Mouse (Mus musculus) heart, postnatal 0 days (tissue): ENCODE measurements at regions not wholly inside any gene's neighbourhood (a gene's known extent, or its start where the extent isn't known, plus 50 kb on each side); places are given as distances from the start of the nearest gene placed in this dataset.
A peak's percentile ranks its signal among the peaks of the same experiment; 100 is the strongest.

Experiments used
- ATAC-seq: fragments of 200-750 bp; cut with Nextera tagmentation; 2 replicates; pipeline ENCODE4 v1.8.0; 2017; ENCODE audit warnings: low read depth, moderate number of reproducible peaks, moderate library complexity; ENCODE audit not compliant: insufficient read depth
- DNase-seq: peaks from one replicate; pipeline ENCODE4 v3.0.0-alpha.2; 2016; ENCODE audit warnings: low spot score
- H3K27ac ChIP-seq: fragments of 300-500 bp; sonication (generic); 2 replicates; pipeline ENCODE4 v1.5.1; 2014; ENCODE audit warnings: low read depth, mild to moderate bottlenecking
- H3K27me3 ChIP-seq: fragments of 300-500 bp; sonication (generic); 2 replicates; pipeline ENCODE4 v1.6.1; 2014; ENCODE audit warnings: low read length, mixed read lengths; ENCODE audit not compliant: control insufficient read depth, insufficient read depth
- H3K36me3 ChIP-seq: fragments of 300-500 bp; sonication (generic); replicated peaks from 2 replicates; pipeline ENCODE4 v1.6.1; 2014; ENCODE audit warnings: low read length, mixed read lengths; ENCODE audit not compliant: control insufficient read depth, insufficient read depth
- H3K4me1 ChIP-seq: fragments of 300-500 bp; sonication (generic); 2 replicates; pipeline ENCODE4 v1.6.1; 2014; ENCODE audit warnings: antibody characterized with exemption; ENCODE audit not compliant: control insufficient read depth, insufficient read depth
- H3K4me2 ChIP-seq: fragments of 300-500 bp; sonication (generic); 2 replicates; pipeline ENCODE4 v1.6.1; 2014; ENCODE audit warnings: low read depth, mild to moderate bottlenecking, low read length, moderate library complexity
- H3K4me3 ChIP-seq: fragments of 300-500 bp; sonication (generic); 2 replicates; pipeline ENCODE4 v1.5.1; 2014; ENCODE audit warnings: low read depth, low read length
- H3K9ac ChIP-seq: fragments of 300-500 bp; sonication (generic); replicated peaks from 2 replicates; pipeline ENCODE4 v1.6.1; 2014; ENCODE audit warnings: low read depth, low read length, mixed read lengths
- H3K9me3 ChIP-seq: fragments of 300-500 bp; sonication (generic); replicated peaks from 2 replicates; pipeline ENCODE4 v1.6.1; 2016; ENCODE audit warnings: low read length; ENCODE audit not compliant: control insufficient read depth
- CTCF ChIP-seq: IDR thresholded peaks from 2 replicates; pipeline ENCODE4 v1.5.1; 2016; ENCODE audit warnings: antibody characterized with exemption, control low read depth, low read depth
- EP300 ChIP-seq: IDR thresholded peaks from 2 replicates; pipeline ENCODE4 v1.6.1; 2016; ENCODE audit warnings: antibody characterized with exemption, low read depth
- WGBS: fragments of 180-500 bp; shearing (Covaris S2); extraction: QIAGEN DNeasy Blood & Tissue Kit; methylation state at CpG from one replicate; pipeline ENCODE4 v1.1.7; 2014; 5-methylcytosine and 5-hydroxymethylcytosine counted together

DNA sequence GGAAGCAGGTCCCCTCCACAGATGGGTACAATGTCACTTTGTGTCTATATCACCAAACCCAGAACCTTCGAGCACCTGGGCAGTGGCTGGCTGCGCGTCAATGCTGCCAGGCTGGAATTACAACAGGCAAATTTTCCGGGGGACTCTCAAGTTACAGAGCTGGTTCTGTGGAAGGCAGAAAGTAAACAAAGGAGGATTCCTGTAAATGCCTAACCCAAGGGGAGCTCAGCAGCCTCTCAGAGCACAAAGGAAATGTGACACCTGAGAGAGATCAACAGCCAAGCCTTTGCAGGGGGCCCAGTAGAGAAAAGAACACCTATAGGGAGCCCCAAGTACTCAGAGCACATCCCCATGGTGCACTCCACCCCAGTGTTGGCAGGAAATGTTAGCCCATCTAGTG is 70.7 kb downstream of the Setd4 start:
- no peak overlapping the region for H3K4me2 ChIP-seq
- 18% methylated on average over 4 of the region's 4 CpGs for WGBS
- ATAC-seq (no peak), DNase-seq (no peak)
- 0 out of 2 replicates have a peak, but pooled peaks cover 2% of the 10 kb centered on the region for H3K4me1 ChIP-seq
- no peak for TF ChIP-seq EP300
- H3K27ac ChIP-seq: no peak overlapping the region
- no peaks in the 10 kb centered on the region for H3K9me3 ChIP-seq
- H3K27me3 ChIP-seq: no peaks in the 10 kb centered on the region
- no peaks in the 10 kb centered on the region for H3K36me3 ChIP-seq
- H3K4me3 ChIP-seq: no peak overlapping the region
- H3K9ac ChIP-seq: no peak overlapping the region

DNA sequence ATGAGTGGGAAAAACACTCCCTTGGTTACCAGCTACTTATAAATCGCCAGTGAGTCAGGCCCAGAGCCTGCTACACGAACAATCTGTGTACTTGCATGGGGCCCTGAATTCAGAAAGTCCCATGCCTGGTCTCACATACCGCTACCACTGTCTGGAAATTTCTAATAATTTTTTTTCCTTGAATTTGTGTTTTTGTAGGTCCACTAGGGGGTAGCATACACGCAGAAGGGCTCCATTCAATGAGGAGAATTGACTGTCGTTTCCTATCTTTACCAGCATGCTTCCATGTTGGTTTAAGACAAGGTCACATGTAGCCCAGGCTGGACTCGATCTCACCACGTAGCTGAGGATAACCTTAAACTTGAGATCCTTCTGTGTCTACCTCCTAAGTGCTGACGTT is 71.9 kb downstream of the Setd4 start:
- DNase-seq (no peak), ATAC-seq (no peak)
- no peak overlapping the region for H3K9ac ChIP-seq
- no peaks in the 10 kb centered on the region for H3K36me3 ChIP-seq
- H3K9me3 ChIP-seq: no peaks in the 10 kb centered on the region
- H3K4me1 ChIP-seq: 0 out of 2 replicates have a peak, but pooled peaks cover 2% of the 10 kb centered on the region
- no peak overlapping the region for H3K27ac ChIP-seq
- TF ChIP-seq EP300: no peak
- TF ChIP-seq CTCF: no peak
- H3K4me2 ChIP-seq: no peak overlapping the region
- WGBS: 72% methylated on average over 8 of the region's 8 CpGs
- no peak overlapping the region for H3K4me3 ChIP-seq
- H3K27me3 ChIP-seq: no peaks in the 10 kb centered on the region

DNA sequence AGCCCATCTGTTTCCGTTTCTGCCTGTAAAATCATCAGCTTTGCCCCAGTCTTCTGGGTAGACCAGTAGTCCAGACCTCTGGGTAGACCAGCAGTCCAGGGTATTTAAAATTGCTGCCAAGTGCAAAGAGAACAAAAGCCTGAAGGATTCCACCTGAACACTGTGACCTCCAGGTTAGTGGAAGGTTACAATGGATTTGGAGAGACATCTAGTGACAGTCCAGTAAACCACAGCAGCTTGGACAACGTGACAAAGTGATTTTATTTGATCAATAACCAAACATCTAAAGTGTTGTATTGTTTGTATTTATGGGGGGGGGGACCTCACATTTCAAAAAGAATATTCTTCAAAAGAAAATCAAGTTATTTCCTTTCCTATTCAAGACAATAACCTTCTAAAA is 81.4 kb downstream of the Setd4 start:
- Histone ChIP-seq H3K4me1 (no peaks in the 10 kb centered on the region), H3K27me3 (0 out of 2 replicates have a peak, but pooled peaks cover 3% of the 10 kb centered on the region), H3K27ac (no peak overlapping the region), H3K9me3 (no peaks in the 10 kb centered on the region), H3K36me3 (no peaks in the 10 kb centered on the region), H3K4me2 (no peak overlapping the region), H3K9ac (no peak overlapping the region), H3K4me3 (no peak overlapping the region)
- DNase-seq: no peak
- no peak for ATAC-seq
- TF ChIP-seq EP300 (no peak), CTCF (no peak)
- WGBS: 66% methylated on average over 2 of the region's 2 CpGs

DNA sequence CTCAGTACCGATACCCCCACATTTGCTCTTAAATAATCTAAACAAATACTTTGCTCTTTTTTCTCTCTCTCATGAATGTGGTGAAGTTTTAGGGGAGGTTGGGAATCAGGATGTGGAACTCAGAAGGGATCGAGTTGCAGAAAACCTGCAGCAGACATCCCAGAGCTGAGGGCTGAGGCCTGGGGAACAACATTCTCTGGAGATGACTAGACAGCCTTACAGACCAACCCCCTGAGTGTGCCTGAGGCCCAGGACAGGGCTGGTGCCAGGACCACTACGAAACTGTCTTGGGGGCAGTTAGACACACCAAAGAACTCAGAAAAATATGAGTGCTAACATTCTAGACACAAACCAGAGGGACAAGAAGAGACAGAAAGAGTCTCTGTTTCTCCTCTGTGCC is 83.4 kb downstream of the Setd4 start:
- Histone ChIP-seq H3K4me2 (no peak overlapping the region), H3K4me3 (no peak overlapping the region), H3K36me3 (no peaks in the 10 kb centered on the region), H3K9me3 (no peaks in the 10 kb centered on the region), H3K27me3 (0 out of 2 replicates have a peak, but pooled peaks cover 3% of the 10 kb centered on the region), H3K4me1 (no peaks in the 10 kb centered on the region), H3K27ac (no peak overlapping the region), H3K9ac (no peak overlapping the region)
- 70% methylated on average over 3 of the region's 3 CpGs for WGBS
- ATAC-seq: no peak
- DNase-seq: no peak
- TF ChIP-seq CTCF: no peak
- TF ChIP-seq EP300: no peak

DNA sequence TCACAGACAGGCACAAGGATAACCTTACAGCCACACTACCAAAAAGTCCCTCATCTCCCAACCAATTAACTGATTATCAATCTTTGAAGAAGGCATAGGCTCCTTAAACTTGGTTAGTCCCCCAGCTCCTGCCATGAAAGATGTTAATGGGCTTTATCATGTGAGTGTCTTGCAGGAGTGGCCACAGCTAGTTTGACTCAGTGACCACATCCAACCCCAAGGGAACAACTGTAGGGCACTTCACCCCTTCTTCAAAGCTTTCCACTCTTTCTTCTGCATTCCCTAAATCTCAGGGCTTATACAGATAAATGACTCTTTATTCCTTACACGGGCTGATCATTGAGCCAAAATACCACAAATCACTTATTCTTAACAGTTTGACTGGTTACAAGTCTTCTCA is 85.2 kb downstream of the Setd4 start:
- Histone ChIP-seq H3K27me3 (0 out of 2 replicates have a peak, but pooled peaks cover 3% of the 10 kb centered on the region), H3K9ac (no peak overlapping the region), H3K4me1 (no peaks in the 10 kb centered on the region), H3K9me3 (no peaks in the 10 kb centered on the region), H3K36me3 (no peaks in the 10 kb centered on the region), H3K4me2 (no peak overlapping the region), H3K4me3 (no peak overlapping the region), H3K27ac (no peak overlapping the region)
- WGBS: 78% methylated on average over 1 of the region's 1 CpGs
- ATAC-seq: no peak
- TF ChIP-seq CTCF: no peak
- no peak for TF ChIP-seq EP300
- DNase-seq: no peak

DNA sequence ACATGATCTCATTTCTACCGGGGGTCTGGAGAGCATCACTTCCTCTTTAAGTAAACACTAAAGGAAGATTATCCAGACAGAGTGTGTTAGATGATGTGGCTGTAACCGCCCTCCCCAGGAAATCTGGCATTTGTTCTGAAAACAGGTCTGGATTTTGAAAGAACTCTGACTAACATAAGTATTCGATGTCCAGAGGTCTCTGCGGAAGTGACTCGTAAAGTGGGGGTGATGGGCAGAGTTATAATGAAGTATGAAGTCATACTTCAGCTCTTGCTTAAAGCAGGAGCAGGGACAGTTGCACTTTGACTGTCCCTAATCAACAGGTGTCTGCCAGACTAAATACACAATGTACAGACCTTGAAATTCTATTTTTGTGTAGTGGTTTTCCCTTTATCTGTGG is 87.1 kb downstream of the Setd4 start:
- H3K9me3 ChIP-seq: no peaks in the 10 kb centered on the region
- no peak overlapping the region for H3K9ac ChIP-seq
- no peaks in the 10 kb centered on the region for H3K4me1 ChIP-seq
- H3K27ac ChIP-seq: no peak overlapping the region
- no peak overlapping the region for H3K4me3 ChIP-seq
- H3K36me3 ChIP-seq: no peaks in the 10 kb centered on the region
- 41% methylated on average over 5 of the region's 5 CpGs for WGBS
- ATAC-seq (no peak), DNase-seq (peak; percentile 7)
- no peak overlapping the region for H3K4me2 ChIP-seq
- H3K27me3 ChIP-seq: 0 out of 2 replicates have a peak, but pooled peaks cover 4% of the 10 kb centered on the region
- no peak for TF ChIP-seq EP300
- TF ChIP-seq CTCF: no peak
